Mouse (Mus musculus) layer of hippocampus, adult 18-20 months (tissue): ENCODE data around the gene Ophn1. TPM values are rescaled to one million over a fixed set of nuclear protein-coding genes. Genes with fewer than 3 reads are reported as not detected.

Source experiments
- DNase-seq, 2 experiments: peaks; one replicate each; pipeline ENCODE4 v3.0.0; 2022; ENCODE audit warnings: low spot score in 2 of 2
- long read RNA-seq: library from polyadenylated mRNA; stranded (forward); transcript quantifications from one replicate; pipeline ENCODE4 v2.0.0, GENCODE M21; 2021
- total RNA-seq, 2 experiments: library from RNA; stranded (reverse); gene quantifications; 2 replicates each; pipeline ENCODE4 v1.2.3; 2021

Ophn1 gene
- total RNA-seq = 10 to 100 TPM; 35.6 to 40.1 TPM
- long read RNA-seq, full-length matches to known transcripts = 17 of 25 reads
- long read RNA-seq, partial matches to known transcripts = 2 of 25 reads
- long read RNA-seq, other reads (novel, unspliced or antisense) = 6 of 25 reads

DNA sequence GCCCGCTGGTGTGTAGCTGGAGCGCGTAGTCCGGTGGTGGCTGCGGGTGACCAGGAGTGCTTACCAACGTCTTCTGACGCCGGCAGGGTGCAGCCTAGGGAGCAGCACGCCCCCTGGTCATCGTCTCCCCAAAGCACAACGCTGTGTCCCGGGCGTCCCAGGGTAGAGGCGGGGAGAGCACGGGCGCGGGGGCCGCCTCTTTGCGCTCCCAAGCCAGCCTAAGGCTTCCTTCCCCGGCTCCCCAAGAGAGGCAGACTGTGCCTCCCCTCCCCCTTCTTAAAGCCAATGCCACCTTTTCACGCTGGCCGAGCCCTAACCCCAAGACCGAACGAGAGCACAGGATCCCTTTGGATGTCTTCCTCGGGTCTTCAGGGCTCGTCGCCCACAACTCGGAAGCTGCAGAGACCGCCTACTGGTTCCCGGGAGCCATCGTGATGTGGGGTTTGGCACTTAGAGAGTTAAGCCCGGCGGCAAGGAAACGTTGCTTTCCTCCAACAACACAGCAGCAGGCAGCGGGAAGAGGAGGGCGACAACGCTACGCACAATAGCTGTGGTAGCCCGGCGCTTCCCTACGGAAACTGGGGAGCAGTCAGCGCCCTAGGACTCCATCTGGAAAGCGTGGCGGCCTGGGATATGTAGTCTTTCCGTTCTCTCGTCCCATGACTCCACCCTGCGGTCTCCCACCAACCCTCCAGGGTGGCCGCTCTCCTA is at the start of gene Ophn1:
Ophn1 (minus strand) TSS at position 620 of the 711 bp plus-strand sequence.
- DNase-seq = peak; percentile 69 to 84

DNA sequence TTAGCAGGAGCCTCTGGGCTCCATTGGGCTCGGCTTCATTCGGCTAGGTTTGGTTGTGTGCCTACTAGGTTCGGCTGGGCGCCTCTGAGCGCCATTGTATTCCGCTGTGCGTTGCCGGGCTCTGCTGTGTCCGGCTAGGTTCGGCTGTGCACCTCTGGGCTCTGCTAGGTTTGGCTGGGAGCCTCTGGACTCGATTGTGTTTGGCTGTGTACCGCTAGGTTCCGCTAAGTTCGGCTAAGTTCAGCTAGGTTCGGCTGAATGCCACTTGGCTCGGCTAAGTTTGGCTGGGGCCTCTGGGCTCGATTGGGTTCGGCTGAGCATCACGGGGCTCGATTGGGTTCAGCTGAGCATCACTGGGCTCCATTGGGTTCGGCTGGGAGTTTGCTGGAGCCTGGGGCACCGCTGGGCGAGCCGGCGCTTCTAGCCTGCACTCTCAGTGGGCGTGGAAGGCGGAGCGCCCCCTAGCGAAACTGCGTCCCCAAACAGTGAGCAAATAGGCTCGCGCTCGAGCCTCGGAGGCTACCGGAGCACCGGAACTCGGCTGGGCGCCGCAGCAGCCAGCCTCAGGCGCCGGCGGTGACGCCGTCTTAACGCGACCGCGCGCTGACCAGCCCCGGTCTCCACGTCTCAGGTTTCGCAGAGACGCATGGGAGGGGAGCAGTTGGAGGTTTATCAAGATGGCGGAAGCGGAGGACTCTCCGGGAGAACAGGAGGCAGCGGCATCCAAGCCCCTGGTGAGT is 46.9 kb upstream of the Ophn1 start:
- peak; percentile 88 to 95 for DNase-seq

DNA sequence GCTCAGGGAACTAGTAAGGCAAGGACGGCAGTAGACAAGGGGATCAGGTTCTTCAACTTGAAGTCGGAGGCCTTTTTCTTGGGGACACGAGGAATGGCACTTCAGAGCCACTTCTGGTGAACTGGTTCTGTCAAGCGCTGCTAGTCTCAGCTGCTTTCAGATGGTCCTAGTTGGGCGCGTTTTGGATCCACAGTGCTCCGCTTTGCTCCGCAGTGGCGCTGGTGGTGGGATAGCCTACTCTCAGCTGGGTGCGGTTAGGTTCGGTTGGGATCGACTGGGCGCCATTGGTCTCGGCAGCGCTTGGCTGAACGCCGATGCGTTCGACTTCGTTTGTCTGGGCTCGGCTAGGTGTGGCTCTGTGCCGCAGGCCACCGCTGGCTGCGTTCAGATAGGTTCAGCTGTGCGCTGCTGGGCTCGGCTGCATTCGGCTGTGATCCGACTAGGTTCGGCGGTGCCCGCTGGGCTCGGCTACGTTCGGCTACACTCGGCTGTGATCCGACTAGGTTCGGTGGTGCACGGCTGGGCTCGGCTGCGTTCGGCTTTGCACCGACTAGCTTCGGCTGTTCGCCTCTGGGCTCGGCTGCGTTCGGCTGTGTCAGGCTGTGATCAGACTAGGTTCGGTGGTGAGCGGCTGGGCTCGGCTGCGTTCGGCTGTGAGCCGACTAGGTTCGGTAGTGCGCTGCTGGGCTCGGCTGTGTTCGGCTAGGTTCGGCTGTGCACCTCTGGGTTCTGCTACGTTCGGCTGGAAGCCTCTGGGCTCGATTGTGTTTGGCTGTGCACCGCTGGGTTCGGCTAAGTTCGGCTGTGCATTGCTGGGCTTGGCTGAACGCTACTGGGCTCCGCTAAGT is 46.1 kb upstream of the Ophn1 start:
- DNase-seq = peak; percentile 94 to 99

DNA sequence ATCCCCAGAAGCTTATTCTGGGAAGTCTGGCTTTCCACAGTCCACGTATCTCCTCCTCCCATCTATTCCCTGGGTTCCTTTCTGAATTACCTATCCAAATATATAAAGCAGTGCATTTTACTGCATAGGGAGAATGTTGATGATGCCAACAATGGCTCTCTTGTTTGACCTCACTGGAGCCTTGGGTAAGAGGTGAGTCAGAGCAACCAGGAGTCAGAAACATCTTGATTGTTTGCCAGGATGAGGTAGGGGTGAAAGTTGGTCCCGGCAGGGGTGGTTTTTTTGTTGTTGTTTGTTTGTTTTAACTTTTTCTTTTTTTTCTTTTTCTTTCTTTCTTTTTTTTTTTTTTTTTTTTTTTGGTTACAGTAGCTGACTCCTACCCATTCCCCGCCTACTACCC is 45.3 kb upstream of the Ophn1 start, which contains the start of gene Yipf6:
Yipf6 (plus strand) TSS at position 216 of the 400 bp plus-strand sequence.
- no peak for DNase-seq

DNA sequence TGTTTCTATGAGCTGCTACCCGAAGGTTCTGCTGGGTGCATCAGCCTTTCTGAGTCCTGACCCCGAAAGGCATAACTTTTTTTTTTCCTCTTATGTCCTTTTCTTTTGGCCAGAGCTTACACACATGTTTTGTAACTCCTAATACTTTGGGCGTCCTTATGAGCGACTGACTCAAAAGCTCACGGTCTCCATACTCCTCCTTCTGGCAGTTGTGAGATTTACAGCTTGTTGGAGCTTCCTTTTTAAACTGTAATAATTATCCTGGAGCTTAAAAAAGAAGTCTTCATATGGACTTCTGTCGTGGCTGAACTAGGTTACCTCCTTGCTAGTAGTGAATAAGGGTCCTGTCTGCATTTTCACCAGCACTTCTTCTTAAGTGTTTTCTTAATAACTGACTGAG is 28.6 kb upstream of the Ophn1 start:
- peak in 1 of 2 experiments; percentile 51 for DNase-seq

DNA sequence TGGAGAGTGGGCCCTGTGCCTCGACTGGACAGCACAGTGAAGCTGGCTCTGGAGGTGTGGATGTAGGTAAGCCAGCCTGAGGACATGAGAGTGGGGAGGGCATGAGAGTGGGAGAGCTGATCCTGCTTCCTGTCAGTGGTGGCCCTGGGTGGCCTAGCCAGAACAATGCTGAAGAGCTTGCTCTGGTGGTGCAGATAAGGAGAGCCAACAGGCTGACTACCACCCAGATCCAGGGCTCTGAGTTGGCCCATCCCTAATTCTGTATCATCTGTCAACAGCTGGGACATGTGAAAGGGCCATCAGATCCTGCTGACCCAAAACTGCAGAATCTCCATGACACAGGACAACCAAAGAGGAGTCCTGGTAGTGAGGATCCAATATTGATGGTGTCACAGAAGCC is 18.1 kb upstream of the Ophn1 start:
- DNase-seq = no peak

DNA sequence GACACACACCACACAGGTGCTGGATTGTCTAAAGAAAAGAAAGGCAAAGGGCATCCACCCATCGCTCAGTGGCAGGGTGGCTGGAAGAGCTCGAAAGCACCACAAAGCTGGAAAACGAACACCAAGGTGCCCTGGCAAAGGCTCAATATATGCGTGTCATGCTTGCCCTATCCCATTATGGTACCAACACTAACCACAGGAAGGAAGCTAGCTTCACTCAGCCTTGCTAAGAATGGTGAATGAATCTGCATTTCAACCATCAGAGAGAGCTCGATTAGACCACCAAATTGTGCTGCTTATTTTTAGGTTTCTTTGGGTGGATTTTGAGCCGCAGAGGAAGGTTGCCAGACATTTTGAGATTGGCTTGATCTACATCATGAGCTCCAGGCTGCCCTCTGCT is 13.4 kb upstream of the Ophn1 start:
- no peak for DNase-seq

DNA sequence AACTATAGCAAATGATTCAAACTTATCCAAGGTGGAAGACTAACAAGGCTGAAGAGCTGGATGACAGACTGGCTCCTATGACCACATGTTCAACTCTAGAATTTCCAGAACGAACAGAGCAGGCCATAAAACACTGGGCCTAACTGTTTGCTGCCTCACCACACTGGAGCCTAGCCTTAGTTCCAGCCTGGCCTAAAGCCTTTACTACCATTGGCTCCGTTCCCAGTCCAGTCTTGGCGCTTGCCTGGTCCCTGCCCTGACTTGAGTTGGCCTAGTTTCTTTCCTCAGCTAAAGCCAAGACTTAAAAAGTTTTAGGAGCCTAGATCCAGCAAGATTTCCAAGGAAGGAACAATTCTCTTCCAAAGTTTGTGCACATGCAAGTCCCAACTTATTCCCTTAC is 7.5 kb upstream of the Ophn1 start:
- no peak for DNase-seq

DNA sequence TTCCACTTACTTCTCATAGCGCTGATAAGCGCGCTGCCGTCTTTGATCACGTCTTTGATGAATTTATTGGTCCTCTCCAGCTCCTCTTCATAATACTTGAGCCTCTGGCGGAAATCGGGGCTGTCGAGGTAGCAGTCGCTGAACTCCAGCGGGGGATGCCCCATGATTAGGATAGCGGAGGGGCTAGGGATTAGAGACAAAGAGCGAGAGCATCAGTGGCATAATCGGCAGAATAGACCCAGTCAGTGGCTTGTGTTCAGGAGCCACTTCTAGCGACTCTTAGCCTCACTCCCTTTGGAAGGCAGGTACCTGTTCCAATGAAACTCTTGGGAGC is 786 bp downstream of the Ophn1 start:
- DNase-seq = peak in 1 of 2 experiments; percentile 2

DNA sequence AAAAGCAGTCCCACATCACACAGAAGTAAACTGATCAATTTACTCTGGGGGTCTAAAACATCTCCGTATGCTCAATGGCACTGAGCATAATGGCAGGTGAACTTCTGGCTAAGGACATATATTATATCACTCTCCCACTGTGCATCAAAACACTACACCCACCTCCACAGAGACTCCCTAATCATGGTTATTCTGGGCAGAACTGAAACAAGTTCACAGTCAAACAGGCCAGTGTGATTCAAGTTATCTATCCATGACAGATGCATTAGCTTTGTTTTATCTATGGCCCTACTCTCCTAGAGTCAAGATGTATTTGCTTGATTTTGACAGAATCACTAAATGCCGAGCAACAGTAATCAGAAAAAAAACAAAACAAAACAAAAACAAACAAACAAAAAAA is 8.8 kb downstream of the Ophn1 start:
- DNase-seq = no peak

DNA sequence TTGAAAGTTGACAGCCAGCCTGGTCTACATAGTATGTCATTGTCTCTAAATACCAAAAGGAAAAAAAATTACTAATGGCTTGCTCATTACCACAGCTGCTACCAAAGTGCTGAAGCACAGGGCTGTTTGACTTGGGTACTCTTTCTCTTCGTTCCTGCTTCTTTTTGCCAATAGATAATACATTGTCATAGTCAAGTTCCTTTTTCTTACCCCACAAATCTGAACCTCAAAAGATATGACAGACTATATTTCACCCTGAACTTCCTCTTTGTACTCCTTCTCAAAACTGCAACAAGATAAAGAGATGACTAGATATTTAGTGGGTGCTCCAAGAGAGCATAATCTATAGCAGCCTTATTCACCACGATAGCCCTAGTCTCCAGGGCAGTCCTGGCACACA is 9.7 kb downstream of the Ophn1 start:
- no peak for DNase-seq

DNA sequence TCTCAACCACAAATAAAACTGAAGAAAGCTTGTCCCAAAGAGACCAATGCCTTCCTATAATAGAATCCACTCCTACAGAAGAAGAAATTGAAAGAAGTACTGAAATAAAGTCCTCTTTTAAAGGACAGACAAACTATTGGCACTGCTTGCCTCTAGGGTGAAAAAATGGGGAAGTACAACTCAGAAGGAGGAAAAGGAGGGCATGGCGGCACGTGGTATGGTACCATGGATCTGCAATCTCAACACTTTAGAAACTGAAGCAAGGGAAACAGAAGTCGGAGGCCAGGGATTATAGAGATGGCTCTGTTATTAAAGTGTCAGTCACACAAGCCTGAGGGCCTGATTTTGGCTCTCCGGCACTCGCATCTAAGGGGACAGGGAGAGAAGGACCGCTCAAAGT is 10.5 kb downstream of the Ophn1 start:
- no peak for DNase-seq

DNA sequence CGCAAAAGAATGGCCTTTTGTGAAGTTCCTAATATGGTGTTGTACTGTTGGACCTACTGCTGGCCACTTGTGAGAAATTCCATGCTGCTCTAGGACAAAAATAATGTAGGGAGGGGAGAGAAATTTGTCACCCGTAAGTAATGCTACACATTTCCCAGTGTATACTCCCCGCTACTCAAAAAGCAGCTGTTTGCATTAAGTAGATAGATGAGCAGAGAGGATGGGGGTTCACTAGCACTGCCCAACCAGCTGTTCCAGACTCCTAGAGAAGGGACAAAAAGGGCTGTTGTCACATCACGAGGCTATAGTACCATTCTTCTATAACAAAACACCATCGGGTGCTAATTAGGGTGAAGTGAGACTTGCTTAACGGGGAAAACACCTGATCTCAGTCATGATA is 15.7 kb downstream of the Ophn1 start:
- DNase-seq = no peak

DNA sequence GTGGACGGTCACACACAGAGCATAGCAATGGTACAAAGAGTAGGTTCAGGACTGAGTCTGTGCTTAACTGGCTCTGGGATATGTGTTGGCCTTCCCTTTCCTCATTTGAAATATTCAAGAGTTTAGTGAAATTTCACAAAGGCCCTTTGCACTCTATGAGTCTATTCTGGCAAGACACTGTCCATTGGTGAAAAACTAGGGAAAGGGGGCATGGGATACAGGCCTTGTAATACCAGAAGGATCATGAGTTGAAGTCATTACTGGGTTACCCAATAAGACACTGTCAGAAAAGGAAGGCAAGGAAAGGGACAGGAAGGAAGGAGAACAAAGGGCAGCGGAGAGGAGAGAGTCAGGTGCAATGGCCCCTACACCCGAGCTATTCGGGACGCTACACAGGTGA is 16.7 kb downstream of the Ophn1 start:
- no peak for DNase-seq

DNA sequence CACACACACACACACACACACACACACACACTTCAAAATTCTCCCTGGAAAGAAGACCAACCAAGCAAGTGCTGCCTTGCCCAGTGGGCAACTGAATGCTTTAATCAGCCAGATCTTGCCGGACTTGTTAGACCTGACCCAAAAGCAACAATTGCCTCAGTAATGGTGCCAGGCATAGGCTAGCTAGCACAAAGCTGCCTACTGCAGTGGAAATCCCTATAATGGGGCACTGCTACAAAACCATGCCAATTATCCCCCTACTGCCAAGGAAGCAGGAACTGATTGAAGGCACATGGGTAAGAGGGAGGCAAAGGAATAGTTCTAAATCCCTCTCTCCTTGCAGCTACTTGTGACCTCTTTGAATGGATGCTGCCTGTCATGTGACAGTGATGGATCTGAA is 18.8 kb downstream of the Ophn1 start:
- DNase-seq = no peak

DNA sequence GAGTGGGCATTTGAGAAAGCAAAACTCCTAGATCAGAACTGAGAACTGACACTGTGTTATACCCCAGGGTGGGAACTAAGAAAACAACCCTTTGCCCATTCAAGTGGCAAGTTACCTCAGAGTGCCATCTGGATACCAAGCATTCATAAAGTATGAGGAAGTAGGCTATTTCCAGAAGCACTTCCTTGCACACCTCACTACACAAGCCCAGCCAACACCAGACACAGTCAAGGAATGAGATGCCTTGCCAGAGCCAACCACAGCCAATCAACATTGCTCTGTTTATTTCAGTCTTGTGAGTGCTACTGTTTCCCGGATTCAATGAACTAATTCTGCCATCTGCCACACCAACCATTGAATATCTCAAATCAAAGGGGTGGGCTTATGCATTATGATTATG is 20.3 kb downstream of the Ophn1 start:
- no peak for DNase-seq

DNA sequence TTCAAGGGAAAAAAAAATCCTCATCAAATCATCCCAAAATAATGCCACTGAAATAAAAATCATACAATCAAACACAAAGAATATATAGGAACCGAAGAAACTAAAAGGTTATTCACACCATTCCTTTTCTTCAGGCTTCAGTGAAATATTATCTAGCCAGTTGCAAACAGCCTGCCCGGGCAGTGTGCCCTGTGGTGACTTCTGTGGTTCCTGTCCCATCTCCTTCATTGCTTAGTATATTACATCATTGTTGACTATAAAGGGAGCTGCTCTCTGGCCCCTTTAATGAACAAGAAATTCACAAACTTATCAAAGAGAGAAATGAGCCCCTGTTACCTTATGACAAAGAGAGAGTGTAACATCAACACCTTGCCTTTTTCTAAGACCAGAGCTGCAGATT is 21.1 kb downstream of the Ophn1 start:
- DNase-seq = no peak

DNA sequence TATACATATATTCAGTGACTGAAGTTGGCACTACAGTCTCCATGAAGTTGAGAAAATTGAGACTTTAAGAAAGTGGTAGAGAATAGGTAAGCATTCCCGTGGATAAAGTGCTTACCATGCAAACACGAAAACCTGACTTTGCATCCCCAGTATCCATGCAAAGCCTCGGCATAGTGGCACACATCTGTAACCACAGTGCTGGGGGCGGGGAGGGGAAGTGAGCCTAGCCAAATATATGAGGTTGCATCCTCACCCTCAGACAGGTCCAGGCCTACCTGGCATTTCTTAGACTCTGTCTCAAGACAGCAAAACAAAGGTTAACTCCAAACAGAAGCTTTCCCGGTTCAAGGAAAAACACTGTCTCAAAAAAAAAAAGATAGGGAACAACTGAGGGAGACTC is 21.7 kb downstream of the Ophn1 start:
- no peak for DNase-seq

DNA sequence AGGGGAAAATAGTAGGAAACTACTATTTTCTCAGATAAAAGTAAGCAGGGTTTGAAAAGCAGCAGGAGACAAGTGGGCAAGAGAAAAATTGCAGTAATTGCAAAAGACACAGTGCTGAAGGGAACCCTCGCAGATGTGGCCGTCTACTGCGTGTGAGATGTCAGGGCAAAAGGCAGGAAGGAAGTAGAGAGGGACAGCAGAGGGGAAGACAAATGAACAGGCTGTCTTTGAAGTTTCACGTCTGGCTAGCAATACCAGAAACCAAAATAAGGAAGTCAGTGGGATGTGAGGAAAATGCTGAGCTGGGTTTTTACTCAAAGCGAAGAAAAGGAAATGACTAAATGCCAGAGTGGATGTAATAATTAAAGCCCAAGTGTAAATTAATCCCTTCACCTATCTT is 30.7 kb downstream of the Ophn1 start:
- no peak for DNase-seq

DNA sequence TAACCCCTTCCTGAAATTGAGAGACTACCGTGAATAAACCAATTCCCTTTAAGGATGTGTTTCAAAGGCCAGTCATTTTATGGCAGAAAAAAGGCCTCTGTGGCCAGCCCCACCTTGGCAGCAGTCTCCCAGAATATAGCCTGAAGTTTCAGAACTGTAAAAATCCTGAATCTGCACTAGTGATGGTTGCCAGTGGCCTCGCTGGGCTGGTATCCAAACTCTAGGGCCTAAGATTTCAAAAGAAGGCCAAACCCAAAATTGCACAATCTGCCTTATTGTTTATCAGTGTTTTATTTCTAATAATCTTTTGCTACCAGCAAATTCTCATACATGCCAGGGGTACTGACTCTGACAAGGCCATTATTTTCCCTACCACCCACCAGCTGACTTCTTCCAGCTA is 34.8 kb downstream of the Ophn1 start:
- DNase-seq = no peak

DNA sequence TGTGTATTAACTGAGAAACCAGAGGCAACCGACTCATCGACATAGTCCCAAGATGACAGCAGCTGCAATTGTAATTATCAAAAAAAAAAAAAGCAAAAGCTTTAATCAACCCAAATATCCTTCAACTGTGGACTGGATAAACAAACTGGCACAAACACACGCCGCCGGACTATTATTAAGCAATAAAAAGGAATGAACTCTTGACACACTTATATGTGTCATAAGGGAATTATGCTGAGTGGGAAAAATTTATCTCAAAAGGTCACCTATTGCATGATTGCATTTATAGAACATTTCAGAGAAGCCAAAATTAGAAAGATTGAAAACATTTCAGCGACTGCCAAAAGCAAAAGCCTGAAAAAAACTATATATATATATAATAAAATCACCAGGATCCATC is 40.0 kb downstream of the Ophn1 start:
- DNase-seq = no peak

DNA sequence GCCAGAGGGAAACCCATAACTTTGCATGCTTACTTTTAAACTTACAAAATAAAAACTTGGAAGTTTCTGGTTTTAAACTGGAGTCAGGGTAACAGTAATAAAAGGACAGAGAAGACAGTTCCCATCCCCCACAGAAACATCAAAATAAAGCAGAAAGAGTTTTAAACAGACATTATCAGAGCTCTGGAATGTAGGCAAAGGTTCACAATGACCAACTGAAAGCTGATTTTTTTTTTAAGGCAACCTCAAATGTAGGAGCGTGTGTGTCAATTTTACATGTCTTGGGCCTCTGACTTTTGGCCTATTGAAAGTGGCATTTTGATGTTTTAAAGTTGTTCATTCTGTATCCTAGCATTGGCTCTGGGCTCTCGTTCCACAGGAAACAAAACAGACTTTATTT is 49.2 kb downstream of the Ophn1 start:
- DNase-seq = no peak
